Mouse (Mus musculus) c-Kit-positive CD71-positive TER-119-positive erythroid progenitor cells, embryonic 14.5 days (primary cell): ENCODE results near the gene Axin1.
"Not testable (repeated sequence)": the region's sequence is repeated elsewhere in the genome, so short reads cannot be mapped to it uniquely, and the experiment has no call there.

Experiments used
- DNase-seq: peaks from one replicate; pipeline ENCODE4 v3.0.0-alpha.2; 2013; ENCODE audit warnings: low spot score

The Axin1 gene

DNA sequence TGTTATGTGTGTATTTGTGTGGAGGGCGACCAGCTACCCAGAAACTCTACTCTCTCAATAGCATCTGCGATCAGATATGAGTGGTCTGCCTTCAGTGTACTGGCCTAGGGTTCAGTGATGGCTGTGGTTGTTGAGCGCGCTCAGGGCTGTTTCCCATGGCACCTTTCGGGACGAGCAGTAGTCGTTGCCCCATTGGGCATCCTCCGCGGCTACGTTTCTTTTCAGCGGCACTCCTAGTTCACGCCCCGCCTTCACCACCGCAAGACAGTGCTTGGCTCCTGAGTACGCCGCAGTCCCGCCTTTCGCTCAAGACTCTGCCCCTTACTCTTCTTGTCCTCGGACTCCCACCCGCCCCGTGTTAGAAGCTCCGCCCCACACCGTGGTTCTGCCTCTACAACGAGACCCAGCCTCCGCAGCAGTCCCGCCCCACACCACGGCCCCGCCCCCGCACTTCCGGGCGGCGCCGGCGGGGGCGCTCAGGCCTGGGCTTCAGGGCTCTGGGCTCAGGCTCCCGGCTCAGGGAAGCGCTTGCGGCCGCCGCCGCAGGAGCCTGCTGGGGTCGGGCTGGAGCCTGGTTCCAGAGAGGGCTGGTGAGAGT, at the start of gene Axin1:
Gene Axin1, plus strand, starts transcription at position 450 of the 598 bp plus-strand sequence.
- peak; percentile 91 for DNase-seq

GRCm38 (mm10) chr17:26089905-26090632, 48.4 kb upstream of the Axin1 start, which contains the start of gene Decr2:
Gene Decr2, minus strand, starts transcription at chr17:26090337.
- peak; percentile 83 for DNase-seq

DNA sequence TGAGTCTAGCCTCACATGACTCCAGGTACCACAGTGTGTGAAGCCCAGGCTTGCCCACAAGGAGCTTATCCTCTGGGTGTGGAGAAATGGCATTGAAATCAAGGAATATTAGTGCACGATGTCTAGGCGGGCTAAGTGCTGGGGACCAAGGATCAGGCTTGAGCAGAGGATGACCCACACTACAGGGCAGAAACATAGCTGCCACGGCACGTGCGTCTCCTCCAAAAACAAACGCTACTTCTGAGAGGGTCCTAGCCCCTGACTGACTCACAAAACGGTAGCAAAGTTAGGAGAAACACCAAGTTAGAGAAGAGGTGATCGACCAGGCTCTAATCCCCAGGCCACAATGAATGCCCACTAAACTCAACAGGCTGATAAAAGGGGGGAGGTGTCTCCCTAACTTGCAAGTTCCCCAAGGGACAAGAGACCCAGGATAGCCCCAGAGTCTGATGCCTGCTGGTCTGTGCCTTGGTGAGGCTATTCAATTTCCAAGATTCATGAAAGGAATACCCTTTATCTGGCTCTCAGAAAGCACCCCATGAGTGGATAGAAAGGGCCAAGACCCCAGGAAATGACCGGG, 43.9 kb upstream of the Axin1 start:
- no peak for DNase-seq

DNA sequence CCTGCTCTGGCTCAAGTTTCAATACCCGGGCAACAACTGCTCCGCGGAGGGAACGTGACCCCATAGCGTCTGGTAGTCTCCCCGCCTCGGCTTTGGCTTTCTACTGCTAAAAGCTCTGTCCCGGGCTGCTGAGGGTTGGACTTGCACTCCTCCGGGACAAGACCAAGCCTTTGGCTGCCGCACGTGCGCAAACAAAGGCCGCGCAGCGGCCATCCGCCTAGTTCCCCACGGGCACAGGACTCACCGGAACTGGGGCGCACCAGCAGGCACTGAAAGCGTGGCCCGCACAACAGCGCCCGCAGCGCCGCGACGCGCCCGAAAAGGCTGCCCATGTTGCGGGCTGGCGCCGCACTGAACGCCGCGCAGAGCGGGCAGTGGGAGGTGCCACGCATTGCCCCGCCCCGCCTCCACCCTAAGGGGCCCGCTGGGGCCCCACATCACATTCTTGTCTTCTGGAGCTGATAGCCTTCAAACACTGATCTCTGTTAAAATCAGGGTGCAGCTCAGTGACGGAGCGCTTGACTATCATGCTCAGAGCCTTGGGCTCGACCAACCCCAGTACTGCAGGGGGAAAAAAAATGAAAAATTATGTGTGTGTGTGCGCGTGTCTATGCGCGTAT, 43.3 kb upstream of the Axin1 start, which contains the start of gene Nme4:
Gene Nme4, minus strand, starts transcription at position 482 of the 620 bp plus-strand sequence.
- DNase-seq: peak; percentile 77

- DNase-seq: no peak
Measured at GRCm38 (mm10) chr17:26098461-26098860, 40.0 kb upstream of the Axin1 start.

DNA sequence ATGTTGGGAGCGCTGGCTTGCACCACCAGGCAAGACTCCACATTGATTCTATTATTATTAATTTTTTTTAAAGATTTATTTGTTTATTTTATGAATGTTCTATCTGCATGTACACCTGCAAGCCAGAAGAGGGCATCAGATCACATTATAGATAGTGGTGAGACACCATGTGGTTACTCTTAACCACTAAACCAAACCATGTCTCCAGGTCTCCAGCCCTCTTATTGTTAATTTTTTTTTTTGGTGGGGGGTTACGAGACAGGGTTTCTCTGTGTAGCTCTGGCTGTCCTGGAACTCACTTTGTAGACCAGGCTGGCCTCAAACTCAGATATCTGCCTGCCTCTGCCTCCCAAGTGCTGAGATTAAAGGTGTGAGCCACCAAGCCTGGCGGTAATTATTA, 39.2 kb upstream of the Axin1 start:
- not testable (repeated sequence) for DNase-seq

DNA sequence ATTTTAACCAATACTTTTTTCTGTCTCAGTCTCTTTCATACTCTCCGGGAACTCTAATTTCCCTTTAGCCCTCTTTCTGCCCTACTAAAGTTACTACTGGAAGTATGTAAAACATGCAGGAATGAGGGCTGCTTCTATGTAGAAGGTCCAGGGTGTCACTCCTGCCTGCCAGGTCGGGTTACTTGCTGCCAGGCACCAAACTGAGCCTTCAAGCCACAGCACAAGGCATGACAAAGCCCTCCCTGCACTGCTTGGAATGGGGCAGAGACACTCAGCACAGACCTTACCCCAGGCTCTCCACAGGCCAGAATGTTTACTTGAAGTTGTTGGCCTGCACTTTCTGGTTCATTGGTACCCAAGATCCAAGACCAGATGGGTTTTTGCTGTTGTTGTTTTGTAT, 38.3 kb upstream of the Axin1 start:
- no peak for DNase-seq

DNA sequence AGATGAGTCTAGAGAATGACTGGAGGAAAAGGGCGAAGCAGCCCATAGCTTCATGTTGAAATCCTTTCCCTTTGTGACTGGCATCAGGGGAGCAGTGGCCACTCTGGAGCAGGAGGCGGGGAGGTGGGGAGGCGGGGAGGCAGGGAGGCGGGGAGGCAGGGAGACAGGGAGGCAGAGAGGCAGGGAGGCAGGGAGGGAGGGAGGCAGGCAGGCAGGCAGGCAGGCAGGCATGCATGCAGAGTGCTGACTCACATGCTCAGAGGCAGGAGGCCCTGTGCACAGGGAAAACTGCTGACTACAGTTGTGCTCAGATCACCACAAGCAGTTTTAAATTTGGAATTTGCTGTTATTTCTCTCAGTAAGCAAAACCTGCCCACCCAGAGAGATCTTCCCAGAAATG, 37.0 kb upstream of the Axin1 start:
- DNase-seq: no peak

DNA sequence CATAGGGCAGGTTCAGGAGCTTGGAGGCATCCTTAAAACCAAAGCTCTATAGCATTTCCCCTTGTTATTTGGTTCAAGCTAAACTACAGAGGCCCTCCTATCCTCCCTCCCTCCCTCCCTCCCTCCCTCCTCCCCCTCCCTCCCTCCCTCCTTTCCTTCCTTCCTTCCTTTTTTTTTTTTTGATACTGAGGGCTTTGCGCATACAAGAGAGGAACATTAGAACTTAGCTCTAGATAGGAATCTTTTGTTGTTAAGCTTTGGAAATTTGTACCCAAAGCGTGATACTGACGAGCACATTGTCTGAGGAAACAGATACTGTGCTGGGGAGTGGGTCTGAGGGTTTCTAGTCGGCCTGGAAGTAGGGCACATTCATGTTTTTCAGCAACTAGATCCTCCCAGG, 32.9 kb upstream of the Axin1 start:
- DNase-seq: no peak

DNA sequence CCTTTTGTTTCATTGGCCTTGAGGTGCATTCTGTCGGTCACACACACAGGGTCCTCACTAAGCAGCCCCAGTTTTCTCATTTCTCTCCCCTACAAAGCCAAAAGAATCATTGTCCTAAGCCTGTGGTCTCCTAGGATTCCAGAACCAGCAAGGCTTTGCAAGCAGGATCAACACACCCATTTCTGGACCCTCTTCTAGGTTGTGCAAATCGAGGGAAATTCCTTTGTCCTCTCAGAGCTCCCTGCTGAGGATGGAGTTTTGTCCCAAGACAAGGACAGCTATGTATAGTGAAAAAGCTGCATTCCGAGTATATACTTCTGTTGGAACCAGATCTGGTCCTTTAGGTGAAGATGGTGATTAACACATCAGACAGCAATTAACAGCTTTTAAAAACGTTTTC, 28.3 kb upstream of the Axin1 start:
- no peak for DNase-seq

GRCm38 (mm10) chr17:26111024-26111423, 27.5 kb upstream of the Axin1 start:
- no peak for DNase-seq

GRCm38 (mm10) chr17:26111722-26112121, 26.8 kb upstream of the Axin1 start:
- no peak for DNase-seq

DNA sequence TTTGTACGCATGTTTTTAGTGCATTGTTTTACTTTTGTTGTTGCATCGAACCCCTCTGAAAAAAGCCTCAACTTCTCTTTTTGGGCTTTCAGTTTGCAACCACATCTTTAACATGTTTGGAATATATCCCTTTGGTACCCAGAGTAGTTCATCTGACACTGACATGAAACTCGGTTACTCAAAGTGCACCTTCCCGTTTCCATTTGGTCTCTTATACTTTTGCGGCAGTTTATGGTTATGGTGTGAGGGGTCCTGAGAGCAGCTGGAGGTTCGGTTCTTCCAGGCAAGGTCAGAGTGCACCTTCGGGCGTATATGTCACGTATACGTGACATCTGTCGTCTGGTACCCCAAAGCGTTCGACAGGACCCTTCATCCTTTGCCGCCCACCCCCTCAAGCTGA, 25.7 kb upstream of the Axin1 start:
- no peak for DNase-seq

- DNase-seq: no peak
Measured at GRCm38 (mm10) chr17:26113181-26113948, 25.1 kb upstream of the Axin1 start, which contains the start of gene Tmem8. Gene Tmem8, plus strand, starts transcription at chr17:26113299.

GRCm38 (mm10) chr17:26114061-26114460, 24.4 kb upstream of the Axin1 start:
- DNase-seq: no peak

GRCm38 (mm10) chr17:26114461-26114860, 24.0 kb upstream of the Axin1 start:
- not testable (repeated sequence) for DNase-seq

- DNase-seq: no peak
Measured at GRCm38 (mm10) chr17:26115205-26115898, 23.1 kb upstream of the Axin1 start.

DNA sequence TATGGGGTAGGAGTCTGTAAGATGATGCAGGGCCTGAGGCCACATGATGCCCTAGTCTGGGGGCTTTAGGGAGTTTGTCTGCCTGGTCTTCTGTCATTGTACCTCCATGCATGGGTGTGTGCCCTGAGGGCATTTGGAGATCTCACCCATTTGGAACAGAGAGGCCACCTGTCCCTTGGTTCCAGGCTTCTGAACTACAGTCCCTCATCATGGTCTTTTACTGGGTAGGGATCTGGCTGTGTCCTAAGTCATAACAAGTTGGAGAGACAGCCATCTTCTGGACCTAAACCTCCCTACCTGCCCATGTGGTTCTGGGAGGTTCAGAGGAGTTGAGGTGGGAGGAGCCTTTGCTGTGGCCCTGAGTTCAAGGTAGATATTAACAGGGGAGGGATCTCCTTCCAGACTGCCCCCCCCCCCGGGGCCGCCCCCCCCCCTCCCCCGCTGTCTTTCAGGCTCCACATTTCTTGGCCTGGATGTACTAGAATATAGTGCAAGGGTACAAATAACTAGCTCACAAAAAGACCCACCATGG, 22.5 kb upstream of the Axin1 start:
- DNase-seq: no peak

GRCm38 (mm10) chr17:26116503-26117258, 21.8 kb upstream of the Axin1 start:
- no peak for DNase-seq
